Mouse (Mus musculus): ENCODE data around the gene Anapc11. TPM values are rescaled to one million over a fixed set of nuclear protein-coding genes. Genes with fewer than 3 reads are reported as not detected.

Anapc11 gene
- total RNA-seq, 2 experiments from 2014 or later, result 87.2 to 109 TPM

DNA sequence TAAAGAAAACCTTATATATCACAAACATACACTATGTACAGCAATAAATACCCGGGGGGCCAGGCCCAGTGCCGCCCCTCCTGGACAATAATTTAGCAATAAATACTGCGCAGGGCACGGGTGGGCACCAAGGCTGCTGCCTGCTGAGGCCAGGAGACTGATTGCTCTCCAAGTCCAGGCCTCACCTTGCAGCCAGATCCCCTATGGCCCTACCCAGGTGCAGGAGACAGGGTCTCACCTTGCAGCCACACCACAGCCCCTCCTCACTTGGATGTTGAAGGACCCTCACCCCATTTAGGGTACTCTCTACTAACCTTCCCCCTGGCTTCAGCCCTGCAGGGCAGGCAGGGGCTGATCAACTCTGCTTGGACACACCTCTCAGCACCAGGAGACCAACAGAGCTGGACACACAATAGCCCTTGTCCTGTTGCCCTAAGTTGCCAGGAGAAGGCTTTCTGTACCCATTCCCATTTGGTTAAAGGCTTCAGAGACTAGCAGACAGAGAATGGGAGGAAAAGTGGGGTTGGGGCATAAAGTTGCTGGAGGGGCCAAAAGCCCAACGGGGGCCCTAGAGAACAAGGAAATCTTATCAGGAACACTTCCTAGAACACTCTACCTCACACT lies 27.0 kb downstream of the Anapc11 start, which contains the start of gene Sirt7:
Sirt7 (minus strand) TSS at position 89 of the 624 bp plus-strand sequence.
- DNase-seq (ENCODE audit: extremely low spot score in 1 of 2, low spot score in 1 of 2), result no peak

DNA sequence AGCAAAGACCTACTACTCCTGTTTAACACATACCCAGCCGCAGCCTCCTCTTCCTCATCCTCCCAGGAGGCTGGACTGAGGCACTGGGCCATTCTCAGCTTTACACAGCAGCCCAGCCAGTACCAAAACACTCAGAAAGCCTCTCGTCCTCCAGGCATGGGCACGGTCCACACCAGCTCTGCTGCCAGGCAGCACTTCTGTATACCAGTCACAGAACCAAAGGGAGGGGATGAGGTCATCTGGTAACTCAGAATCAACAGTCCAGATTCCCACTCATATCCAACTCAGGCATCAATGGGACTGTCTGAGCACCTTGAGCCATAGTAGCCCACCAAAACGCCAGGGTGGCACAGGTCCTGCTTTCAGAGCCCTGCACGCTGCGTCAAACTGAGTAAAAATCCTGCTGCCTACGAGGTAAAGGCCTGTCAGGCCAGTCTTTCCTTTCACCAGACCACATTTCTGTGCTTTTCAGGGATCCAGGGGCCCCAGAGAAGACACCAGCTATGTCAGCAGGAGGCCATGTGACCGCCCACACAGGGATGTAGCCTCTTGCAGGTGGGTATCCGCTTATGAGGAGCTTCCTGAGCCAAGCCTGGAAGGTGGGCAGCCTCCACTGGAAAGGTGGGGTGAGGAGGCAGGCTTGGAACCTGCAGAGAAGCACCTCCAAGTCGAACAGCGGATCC lies 28.7 kb downstream of the Anapc11 start:
- DNase-seq (ENCODE audit: extremely low spot score in 1 of 2, low spot score in 1 of 2), result no peak

DNA sequence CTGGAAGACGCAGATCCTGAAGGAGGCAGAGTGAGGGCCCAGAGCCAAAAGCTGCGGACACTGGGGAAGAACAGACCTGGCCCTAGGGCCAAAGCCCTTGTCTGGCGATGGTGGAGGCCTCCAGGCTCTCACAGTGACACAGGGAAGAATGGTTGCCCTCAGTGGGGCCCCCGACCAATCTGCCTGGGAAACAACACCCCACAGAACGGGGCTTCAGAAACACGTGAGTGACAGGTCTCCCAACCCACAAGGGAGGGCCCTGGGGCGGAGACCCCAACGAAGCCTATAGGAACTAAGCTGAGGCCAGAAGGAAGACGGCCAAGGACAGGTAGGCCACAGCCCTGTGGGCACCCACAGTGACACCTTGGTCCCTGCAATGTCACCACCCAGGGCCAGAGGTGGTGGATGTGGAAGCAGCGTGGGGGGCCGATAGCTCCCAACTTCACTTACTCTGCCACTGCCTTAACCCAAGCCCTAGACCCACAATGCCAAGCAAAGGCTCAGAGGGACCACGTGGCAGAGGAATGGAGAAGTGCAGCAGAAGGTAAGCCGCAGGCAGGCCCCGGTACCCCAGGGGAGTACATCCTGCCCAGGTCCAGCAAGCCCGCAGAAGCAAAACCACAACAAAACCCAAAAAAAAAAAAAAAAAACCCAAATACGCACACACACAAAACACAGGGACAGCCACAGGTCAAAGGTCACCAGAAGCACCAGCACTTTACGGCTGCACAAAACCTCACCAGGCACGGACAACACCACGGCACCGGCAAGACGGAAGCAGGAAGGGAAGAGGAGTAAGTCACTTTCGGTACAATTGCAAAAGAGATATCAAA lies 29.5 kb downstream of the Anapc11 start:
- DNase-seq (ENCODE audit: extremely low spot score in 1 of 2, low spot score in 1 of 2), result no peak

DNA sequence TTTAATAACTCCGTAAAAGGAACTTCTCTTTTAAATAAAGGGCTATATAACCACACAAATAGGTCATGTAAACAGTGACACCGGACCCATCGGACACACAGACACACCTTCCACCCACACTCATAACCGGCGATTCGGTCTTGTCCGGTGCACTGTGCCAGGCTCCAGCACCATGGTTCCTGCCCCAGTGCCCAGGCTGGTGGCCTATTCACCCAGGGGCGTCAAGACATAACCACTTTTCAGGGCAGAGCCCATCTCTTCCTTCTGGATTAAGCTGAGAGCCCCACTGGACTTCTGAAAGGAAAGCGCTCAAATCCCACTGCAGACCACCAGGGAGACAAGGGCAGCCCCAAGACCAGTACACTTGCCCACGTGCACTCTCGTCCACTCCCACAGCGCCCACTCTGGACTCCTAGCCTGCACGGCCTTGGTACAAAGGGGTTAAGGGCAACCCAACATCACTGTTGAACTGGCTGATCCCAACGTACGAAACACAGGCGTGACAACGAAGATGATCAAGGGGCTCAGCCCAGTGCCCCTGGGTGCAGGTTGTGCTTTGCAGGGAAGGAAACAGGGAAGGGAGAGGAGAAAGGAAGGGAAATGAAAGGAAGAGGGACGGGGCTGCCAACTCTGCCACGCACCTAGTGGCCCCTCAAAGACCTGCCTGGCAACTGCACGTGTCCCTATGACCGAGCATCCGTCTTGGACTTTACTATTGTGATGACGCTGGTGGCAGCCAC lies 30.6 kb downstream of the Anapc11 start:
- no peak for DNase-seq (ENCODE audit: extremely low spot score in 1 of 2, low spot score in 1 of 2)

DNA sequence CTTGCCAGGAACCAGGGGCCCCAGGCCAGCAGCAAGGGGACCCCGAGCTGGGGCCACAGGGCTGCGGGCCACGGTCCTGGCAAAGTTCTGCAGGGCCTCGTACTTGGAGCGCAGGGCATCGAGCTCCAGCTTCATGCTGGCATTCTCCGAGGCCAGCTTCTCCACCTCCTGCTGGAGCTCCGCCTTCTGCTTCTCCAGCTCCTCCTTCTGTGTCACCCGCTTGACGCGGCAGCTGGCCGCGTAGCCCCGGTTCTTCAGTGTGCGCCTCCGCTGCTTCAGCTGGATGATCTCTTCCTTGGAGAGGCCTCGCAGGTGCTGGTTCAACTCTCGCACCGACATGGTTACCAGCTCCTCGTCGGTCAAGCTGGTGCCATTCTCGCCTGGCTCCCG lies 31.1 kb downstream of the Anapc11 start:
- DNase-seq (ENCODE audit: extremely low spot score in 1 of 2, low spot score in 1 of 2), result no peak

DNA sequence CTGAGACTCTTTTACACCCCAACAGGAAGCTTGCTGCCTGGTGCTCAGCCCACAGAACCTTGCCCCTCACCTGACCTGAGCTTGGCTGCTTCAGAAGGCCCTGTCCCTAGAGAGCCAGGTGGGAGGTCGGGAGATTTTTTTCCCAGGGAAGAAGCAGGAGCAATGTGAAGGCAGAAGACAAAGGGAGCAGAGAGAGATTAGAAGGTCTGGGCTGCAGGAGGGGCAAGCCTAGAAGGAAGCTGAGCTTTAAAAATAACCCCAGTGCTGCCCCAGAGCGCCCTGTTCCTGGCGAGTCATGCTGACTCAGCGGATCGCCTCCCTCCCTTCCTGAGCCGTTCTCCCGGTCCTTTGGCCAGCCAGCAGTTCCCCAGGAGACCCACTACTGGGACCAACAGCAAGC lies 31.7 kb downstream of the Anapc11 start:
- no peak for DNase-seq (ENCODE audit: extremely low spot score in 1 of 2, low spot score in 1 of 2)

DNA sequence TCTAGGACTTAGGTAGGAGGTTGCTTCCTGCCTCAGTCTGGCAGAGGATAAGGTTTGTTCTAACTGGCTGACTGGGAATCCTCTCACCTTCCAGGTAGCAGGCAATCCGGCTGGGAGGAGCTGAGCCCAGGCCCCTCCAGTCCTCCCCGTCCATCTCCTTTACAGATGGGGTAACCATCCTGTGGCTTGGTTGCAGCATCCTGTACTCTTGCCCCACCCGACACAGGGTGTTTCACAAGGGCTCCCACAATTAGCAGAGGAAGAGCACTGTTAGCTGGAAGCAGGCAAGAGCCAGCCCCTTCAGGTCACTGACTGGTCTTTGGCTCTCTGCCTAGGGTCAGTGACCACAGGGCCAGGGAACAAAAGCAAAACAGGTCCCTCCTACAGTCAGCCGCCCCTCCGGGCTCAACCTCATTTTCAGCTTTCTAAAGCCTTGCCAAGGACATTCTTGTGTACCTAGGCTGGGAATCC lies 32.2 kb downstream of the Anapc11 start:
- DNase-seq (ENCODE audit: extremely low spot score in 1 of 2, low spot score in 1 of 2), result no peak

DNA sequence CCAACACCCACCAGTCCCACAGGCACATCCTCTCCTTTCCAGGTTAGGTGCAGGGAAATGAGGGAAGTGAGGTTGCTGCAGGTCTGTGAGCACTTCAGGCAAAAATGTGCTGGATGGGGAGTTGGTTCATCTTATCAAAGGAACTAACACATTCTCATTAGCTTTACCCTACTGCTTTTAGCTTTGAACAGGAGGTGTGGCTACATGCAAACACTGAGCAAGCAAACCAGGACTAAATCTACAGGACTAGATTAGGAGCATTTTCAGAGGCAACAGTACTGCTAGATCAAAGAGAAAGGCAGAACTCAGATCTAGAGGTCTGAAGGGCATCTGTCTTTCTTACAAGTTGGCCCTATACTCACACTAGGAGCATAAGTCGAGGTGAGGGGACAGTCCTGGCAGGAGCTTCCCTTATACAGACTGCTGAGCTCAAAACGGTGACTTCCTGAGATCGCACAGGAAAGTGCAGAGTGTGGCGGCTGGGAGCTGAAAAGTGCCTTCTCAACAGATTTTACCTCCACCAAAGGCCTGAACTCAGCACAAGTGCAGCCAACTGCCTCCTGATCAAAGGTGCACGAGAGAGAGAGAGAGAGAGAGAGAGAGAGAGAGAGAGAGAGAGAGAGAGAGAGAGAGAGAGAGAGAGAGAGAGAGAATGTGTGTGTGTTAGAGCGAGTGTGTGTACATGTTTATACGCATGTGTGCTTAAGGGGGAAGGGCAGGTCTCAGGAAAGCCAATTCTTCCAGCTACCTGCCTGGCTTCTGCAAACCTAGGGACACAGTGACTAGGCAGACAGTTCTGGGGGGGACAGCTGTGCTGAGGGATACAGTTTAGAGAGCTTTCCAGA lies 32.9 kb downstream of the Anapc11 start:
- no peak for DNase-seq (ENCODE audit: extremely low spot score in 1 of 2, low spot score in 1 of 2)

DNA sequence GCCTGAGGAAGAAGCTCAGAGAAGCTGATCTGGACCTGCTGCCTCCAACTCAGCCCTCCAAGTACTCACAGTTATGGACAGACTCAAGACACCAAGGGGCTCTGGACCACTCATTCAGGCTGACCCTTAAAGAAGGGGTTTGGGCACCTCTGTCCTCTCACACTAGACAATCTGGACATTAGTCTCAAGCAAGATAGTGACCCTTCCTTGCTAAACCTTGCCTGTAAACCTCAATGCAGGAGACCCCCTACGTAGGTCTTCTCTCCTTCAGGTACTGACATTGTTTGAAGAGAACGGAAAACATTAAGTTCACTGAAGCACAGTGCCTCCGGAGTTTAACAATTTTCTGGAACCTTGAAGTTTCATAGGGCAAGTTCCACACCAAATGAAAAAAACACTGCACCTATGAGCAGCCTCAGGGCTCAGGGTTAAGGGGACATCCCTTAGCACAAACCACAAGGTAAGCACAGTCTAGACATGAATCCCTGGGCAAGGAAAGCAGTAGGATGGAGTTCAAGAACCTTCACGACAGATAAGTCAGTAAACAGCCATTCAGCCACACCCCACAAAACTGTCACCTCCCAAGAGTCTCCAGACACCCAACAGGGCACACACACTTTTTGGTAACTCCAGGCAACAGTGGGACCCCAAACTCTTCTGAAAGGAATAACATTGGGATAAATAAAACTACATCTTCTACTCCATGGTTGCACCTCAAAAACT lies 33.7 kb downstream of the Anapc11 start:
- no peak for DNase-seq (ENCODE audit: extremely low spot score in 1 of 2, low spot score in 1 of 2)

DNA sequence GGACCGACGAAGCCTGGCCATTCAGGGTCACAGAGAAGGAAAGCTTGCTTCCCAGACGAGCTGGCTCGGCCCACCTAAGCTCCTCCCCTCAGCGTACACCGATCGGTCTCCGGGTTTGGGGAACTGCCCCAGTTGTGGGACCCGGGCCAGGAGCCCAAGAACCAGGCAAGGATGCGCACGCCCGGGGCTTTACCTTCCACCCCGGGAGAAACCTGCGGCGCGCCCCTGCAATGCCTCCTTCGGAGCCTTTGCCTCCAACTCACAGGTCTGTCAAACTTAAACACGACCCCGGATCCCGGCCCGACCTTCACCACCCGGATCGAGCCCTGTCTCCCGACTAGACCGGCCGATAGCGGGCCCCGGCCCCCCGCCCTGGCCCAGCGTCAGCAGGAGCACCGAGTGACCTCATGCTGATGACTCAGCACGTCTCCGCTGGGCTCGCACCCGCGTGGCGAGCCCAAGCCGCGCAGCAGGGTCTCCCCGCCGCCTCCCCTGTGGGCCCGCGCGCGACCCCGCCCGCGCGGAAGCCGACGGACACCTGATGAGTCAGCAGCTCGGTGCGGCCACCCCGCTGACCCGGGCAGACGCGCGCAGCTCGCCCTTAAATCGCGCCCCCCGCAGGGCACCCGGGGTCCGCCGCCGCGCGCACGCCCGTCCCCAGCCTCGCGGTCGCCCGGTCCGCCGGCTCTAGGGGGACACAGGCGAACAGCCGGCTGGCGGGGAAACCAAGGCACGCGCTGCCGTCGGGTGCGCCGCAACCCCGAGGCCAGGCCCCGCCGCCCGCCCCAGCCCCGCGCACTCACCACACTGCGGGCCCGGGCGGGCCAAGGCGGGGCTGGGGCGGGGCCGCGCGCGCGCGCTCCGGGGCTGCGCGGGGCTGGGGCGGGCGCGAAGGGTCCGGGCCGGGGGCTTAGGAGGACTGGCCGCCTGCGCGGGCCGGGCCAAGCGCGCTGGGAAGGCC lies 34.6 kb downstream of the Anapc11 start:
- DNase-seq (ENCODE audit: extremely low spot score in 1 of 2, low spot score in 1 of 2), result peak; percentile 42 to 51

DNA sequence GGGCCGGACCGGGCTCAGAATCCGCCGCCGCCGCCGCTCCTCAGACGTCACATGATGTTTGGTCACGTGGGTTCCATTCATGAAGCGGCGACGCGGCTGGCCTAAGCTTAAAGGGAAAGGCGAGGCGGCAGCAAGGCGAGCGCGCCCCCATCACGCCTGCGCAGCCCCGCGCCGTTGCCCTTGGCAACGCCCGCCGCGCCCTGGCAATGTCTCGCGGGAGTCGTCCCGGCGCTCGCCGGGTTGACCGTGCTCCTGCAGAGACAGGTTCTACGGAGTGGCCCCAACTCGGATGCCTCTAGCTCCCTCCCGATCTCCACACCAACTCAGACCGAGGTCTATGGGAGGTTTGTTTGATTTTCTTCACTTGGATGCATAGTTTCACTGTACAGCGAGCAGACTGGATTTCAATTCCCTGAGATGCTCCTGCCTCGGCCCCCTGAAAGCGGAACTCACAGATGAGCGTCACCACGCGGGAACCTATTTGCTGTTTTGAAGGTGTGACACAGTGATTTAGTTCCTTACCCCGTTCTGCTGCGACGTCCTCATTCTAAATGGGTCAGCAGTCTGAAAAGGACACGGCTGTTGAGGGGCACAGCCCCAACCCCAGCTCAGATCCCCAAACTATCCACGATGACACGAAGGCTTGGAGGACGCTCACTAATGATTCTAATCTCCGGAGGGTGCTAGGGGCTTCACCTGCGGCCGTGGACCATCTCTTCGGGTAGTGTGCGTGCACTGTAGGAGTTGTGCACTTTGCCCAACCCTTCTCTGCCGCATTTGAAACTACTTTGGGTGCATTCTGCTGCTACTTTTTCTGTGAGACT lies 35.5 kb downstream of the Anapc11 start, which contains the start of gene Mafg:
Mafg (minus strand) TSS at position 81 of the 824 bp plus-strand sequence.
- DNase-seq (ENCODE audit: extremely low spot score in 1 of 2, low spot score in 1 of 2), result peak; percentile 74 to 80

DNA sequence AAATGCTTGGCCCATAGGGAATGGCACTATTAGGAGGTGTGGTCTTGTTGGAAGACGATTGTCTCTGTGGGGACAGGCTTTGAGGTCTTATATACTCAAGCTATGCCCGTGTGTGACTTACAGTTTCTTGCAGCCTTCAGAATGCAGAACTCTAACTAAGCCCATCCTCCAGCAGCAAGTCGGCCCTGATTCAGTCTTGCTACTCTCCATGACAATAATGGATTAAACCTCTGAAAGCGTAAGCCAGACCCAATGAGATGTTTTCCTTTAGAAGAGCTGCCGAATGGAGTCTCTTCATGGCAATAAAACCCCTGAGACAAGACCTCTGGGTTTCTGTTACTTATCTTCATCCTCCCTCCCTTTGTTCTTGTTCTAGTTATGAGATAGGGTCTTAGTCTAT lies 36.6 kb downstream of the Anapc11 start:
- no peak for DNase-seq (ENCODE audit: extremely low spot score in 1 of 2, low spot score in 1 of 2)

DNA sequence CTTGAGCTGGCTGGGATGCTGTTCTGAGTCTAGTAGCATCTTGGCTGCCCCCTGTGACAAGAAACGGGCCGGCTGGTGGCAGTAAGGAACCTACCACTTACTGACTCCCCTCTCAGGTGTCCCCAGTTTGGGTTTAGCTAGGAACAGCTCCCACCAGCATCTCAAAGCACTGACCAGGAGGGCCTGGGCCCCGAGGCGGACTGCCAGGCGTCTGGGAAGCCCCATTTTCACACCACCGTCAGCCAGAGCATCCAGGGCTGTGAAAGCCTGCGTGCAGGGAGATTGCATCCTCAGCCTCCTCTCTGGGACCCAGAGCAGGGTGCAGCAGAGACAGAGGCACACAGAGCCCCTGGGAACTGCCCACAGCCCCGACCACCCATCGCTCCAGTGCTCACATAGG lies 43.0 kb downstream of the Anapc11 start:
- DNase-seq (ENCODE audit: extremely low spot score in 1 of 2, low spot score in 1 of 2), result no peak

DNA sequence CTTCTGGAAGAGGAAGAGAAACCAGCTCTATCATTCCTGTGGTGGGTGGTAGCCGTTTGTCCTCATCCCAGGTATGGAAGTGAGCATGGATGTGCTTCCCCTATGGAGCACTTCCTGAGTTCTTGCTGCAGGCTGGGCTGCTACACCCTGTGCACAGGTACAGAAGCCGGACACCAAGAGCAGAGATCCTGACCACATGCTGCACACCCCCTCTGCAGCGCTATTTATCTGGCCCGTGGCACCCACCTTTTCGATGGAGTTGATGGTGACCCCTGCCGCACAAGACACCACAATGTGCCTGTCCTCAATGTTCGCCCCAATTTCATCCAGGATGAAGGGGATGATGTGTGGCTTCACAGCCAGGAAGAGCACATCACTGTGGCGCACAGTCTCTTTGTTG lies 43.6 kb downstream of the Anapc11 start:
- DNase-seq (ENCODE audit: extremely low spot score in 1 of 2, low spot score in 1 of 2), result no peak

DNA sequence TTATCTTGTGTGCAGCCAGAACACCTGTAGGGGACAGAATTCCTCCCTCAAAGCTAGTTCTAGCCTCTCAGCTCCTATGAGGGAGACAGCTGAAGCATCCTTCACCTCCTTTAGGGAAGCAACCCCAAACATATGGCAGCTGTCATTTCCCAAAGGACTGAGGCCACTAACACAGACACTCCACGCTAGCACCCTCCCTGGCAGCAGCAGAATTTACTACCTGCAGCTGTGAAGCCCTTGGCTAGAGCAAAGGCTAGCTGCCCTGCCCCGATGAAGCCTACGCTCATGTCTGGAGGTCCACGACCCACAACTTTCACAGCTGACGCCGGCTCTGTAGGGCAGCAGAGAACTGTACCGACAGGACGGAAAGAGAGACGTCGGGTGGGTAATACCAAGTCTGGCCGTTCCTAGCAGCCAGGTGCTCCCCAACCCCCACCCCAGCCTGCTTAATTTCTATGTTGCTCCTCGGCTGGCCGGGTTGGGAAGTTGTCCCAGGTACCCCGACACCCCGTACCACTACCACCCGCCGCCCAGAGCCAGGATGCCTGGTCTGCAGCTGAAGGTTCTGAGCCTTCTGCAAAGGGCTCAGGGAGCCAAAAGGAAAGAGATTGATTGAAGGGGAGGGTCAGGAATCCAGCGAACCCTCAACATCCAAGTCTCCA lies 44.8 kb downstream of the Anapc11 start:
- no peak for DNase-seq (ENCODE audit: extremely low spot score in 1 of 2, low spot score in 1 of 2)

DNA sequence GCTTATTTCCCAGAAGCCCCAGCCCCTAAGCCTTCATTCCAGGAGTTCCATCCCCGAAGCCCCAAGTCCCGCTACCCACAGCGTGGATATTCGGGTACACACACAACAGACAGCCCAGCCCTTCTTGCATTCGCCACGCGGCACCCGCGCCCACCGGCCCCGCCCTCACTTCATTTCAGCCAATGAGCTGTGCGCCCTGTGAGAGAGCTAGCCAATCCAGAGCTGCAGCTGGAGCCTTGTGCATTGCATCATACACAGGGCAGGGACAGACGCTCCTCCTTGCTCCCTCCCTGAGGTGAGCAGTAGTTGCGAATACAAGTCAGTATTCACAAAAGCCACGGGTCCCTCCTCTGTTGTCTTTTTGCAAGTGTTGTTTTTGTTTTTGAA lies 45.4 kb downstream of the Anapc11 start, which contains the start of gene Pycr1:
Pycr1 (minus strand) TSS at position 169 of the 387 bp plus-strand sequence.
- peak; percentile 76 to 83 for DNase-seq (ENCODE audit: extremely low spot score in 1 of 2, low spot score in 1 of 2)

Measured in layer of hippocampus, postnatal 25 days (tissue).